Mouse (Mus musculus) small intestine, adult 2 months (tissue): Measurements from ENCODE around the gene Cryzl2.

Source experiments
- CTCF ChIP-seq: fragments of 200-500 bp; IDR thresholded peaks from 2 replicates; pipeline ENCODE4 v1.5.1; 2012; ENCODE audit warnings: low read depth, mild to moderate bottlenecking, control low read depth, inconsistent platforms, low read length, moderate library complexity, mixed read lengths; ENCODE audit not compliant: insufficient replicate concordance, insufficient read length; ENCODE audit errors: extremely low read depth
- POLR2A ChIP-seq: fragments of 200-500 bp; IDR thresholded peaks from 2 replicates; pipeline ENCODE4 v1.6.1; 2012; ENCODE audit warnings: low read depth, mild to moderate bottlenecking, control low read depth, inconsistent platforms, low read length, moderate library complexity

DNA sequence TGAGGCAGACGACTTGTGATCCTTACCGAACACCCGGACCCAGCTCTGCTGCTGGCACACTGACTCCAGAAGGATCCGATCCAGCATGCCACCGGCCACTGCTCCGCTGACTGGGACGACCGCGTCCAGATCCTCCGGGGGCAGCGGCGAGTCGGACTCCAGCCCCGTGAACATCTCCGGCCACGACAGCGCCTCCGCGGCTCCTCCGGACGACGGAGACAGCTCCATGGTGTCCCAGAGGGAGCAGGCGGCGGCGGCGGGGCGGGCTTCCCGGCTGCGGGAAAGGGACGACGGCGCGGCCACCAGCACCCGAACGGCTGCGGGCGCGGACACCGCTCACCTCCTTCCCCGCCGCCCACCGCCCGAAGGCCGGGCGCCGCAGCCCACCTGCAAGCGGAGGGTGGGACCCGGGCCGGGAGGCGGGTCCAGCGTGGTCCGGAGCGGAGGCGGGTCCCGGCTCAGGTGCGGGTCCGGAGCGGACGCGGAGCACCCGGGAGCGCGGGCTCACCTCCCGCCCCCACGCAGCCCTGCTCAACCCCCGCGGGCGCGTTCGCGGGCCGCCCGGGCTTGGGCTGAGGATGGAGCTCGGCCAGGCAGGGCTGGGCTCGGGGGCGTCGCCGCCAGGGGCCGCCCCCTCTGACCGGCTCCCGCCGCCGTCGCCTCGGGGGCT, 46.5 kb upstream of the Cryzl2 start:
- TF ChIP-seq POLR2A (no peak), CTCF (no peak)
